Mouse (Mus musculus): Measurements from ENCODE around the gene Tmem220.
A peak's percentile ranks its signal among the peaks of the same experiment; 100 is the strongest.

The Tmem220 gene

DNA sequence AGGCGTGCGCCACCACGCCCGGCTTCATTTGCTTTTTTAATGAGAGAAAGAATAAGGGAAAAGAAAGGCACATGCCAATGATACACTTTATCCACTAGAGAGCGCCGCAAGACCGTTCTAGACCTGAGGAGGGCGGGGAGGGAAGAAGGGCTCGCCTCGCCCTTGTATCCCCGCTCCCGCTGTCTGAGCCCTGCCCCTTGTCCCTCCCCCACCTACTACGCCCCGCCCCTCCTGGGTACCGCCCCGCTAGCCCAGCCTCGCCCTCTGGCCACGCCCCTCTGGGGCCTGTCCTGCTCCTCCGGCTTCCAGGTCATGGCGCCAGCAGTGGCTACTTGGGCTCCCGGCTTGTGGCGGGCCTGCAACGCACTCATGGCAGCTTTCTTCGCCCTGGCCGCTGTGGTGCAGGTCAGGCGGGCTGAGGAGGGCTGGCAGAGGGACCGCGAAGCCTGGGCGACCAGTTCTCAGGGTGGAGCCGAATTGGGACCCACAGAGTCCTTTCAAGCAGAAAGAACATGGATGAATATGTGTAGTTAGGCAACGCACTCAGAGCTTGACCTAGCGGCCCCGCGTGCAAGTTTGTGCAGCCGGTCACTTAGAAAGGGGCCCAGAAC, at the start of gene Tmem220:
Gene Tmem220 (plus strand): TSS at position 288 of the 611 bp plus-strand sequence.
- peak; percentile 75 for DNase-seq (ENCODE audit: low read depth, low spot score)

GRCm38 (mm10) chr11:66975606-66976330, 49.2 kb upstream of the Tmem220 start:
- DNase-seq (ENCODE audit: low read depth, low spot score) = no peak

DNA sequence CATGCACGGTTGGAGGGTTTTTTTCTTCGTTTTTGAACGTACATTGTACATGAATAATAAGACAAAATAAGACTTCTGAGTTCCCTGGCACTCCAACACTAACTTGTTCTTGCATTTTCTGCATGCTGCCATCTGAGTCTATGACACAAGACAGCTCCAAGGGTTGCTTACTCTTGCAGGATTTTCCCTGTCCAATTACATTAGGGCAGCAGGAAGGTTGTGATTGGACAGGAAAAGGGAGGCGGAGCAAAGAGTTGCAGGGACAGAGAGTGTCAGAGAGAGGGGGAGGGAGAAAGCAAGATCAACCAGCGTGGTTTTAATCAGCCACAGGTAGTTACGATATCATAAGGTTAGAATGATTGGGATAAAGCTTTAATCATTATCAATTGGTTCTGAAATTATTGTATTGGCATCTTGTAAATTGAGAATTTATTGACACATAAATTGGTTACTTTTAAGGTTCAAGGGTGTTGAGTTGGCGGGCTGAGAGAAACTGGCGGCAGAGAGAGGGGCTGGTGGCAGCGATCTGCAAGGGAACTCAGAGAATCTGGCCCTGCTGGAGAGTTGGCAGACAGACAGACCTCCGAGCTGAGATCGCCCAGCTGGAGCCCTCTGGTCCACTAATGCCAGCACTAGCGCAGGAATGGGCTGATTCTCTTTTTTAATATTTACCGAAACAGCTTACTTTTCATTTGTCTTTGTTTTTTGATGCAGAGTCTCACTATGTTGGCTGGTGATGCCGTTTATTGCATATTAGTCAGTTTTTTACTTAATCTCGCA, 43.4 kb upstream of the Tmem220 start:
- no peak for DNase-seq (ENCODE audit: low read depth, low spot score)

GRCm38 (mm10) chr11:66982794-66983193, 42.2 kb upstream of the Tmem220 start:
- no peak for DNase-seq (ENCODE audit: low read depth, low spot score)

DNA sequence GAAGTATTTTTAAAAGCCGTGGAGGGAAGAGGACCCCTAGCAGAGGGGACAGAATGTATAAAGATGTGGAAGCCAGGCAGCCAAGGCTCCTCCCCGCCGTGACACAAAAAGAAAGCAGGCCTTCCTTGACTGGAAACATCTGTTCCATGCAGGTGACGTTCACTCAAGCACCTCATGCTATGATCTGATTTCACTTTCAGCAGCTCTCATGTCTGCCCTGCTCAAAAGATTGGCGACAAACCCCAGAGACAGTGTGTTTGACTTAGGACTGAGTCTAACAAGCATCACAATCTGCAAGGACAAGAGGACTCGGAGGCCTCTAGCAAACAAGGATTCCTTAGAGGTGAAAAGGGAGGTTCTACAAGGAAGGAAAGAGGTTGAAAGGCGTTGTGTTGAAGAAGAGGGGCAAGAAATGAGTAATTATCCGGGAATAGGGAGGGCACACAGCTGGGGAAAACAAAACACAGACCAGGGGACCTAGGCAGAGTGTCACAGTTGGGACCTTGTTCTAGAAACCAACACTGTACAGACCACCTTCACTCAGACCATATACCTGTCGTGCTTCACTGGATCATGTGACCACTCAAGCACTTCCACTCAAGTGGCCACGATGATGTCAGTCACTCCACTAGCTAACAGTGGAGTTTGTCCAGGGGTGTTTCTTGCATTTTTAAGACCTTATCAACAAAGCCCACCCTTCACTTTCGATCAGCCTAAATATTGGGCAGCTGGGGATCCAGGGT, 41.4 kb upstream of the Tmem220 start:
- DNase-seq (ENCODE audit: low read depth, low spot score) = no peak

GRCm38 (mm10) chr11:66984165-66985135, 40.5 kb upstream of the Tmem220 start:
- peak; percentile 56 for DNase-seq (ENCODE audit: low read depth, low spot score)

GRCm38 (mm10) chr11:66985136-66985702, 39.7 kb upstream of the Tmem220 start:
- no peak for DNase-seq (ENCODE audit: low read depth, low spot score)

- no peak for DNase-seq (ENCODE audit: low read depth, low spot score)
These were observed 32.8 kb upstream of the Tmem220 start for GRCm38 (mm10) chr11:66992150-66992549.

DNA sequence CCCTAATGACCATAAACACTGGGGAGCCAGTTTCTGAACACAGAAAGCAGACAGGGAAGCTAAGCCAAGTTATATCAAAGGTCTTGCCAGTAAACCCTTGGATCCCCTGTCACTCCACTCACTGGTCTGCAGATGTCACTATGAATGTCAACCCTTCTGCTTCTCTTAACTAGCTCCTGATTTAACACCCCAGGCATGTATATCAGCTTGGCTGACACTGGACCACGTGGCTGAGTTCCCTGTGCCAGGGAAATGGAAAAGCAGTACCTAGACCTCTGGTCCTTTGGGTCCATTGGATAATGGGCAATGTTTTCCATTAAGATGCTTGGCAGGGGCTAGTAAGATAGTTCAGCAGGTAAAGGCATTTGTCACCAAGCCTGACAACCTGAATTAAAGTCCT, 31.3 kb upstream of the Tmem220 start:
- DNase-seq (ENCODE audit: low read depth, low spot score) = no peak

DNA sequence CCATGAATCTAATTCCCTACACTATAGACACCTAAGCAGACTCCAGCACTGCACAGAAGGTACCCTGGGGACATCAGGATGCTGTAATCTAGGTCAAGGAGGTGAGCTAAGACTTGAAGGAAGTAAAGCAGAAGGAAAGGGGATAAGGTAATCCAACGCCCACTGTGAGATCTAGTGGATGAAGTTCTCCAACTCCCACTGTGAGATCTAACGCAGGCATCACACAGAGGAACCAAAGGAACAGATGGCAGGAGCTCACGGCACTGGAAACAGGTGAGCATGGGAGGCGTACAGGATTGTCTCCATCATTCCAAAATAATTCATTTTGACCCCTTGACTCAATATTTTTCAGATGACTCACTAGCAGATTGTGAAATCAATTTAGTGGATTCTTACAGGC, 28.5 kb upstream of the Tmem220 start:
- no peak for DNase-seq (ENCODE audit: low read depth, low spot score)

DNA sequence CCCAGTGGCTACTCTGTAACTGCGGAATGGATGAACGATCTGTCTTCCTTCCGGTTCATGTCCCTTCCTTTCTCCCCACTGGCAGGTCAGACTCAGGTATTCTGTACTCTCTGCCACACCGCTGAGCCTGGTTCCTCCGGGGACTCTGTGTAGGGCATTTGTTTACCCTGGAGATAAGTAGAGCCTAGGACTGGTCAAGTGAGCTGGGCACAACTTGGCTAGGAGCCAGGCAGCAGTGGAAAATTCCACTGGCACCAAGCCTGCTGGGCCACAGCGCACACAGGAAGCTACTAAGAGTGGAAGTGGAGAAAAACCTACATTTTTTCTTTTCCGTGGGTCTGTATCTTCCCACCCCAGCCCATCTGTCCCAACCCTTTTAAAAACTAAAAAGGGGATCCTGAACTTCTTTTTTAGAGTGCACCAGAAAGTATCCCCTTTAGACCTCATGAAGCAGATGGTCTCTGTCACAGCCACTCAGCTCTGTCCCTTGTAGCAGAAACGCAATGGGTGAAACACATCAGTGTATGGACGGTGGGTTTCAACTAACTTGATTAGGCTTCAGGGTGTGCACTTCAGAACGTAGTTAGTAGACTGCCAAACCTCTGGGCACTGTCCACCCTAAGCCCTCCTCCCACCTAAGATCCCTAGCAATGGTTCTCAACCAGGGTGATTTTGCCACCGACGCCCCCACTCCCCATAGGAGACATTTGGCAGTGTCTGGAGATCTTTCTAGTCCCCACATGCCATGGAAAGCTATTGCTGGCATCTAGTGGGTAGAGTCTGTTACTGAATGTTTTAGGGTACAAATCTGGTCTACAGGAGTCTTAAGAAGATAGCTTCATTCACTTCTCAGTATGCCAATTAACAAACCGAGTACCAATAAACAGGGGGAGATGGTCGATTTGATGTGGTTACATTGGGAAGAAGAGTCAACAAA, 26.2 kb upstream of the Tmem220 start:
- DNase-seq (ENCODE audit: low read depth, low spot score) = no peak

DNA sequence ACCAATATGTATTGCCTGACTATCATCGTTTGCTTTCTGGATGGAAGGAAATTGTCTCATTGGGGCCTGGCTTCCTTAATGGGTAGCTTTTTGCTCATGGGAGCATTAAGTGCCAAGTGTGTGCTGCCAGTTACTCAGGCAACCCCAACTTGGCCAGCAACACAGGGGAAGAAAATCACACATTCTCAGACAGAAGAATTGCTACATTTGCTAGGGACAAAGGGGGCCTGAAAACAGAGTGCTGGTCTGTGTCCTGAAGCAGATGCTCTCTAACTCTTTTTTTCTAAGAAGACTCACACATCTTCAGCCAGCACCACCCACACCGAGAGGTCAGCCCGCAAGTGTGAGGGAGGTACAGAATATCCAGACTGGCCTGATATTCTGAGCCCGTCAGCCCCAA, 24.3 kb upstream of the Tmem220 start:
- DNase-seq (ENCODE audit: low read depth, low spot score) = no peak

GRCm38 (mm10) chr11:67001717-67002116, 23.2 kb upstream of the Tmem220 start:
- DNase-seq (ENCODE audit: low read depth, low spot score) = no peak

DNA sequence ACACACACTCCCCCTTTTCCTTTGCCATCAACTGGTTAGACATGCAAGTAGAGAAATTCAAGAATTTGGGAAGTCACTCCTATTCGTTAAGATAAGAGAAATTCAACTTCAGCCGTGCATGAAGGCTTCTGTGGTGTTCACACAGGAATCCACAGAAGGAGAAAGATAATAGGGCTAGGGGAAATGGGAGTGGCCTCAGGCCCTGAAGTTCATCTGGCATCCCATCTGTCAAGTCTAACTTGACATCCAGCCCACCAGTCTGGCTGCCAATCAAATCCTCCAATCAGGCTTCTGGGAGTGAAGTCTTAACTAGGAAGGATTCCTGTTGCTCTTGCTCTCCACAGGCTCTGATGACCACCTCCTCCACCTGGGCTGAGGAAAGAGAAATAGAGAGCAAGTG, 22.0 kb upstream of the Tmem220 start:
- DNase-seq (ENCODE audit: low read depth, low spot score) = no peak

DNA sequence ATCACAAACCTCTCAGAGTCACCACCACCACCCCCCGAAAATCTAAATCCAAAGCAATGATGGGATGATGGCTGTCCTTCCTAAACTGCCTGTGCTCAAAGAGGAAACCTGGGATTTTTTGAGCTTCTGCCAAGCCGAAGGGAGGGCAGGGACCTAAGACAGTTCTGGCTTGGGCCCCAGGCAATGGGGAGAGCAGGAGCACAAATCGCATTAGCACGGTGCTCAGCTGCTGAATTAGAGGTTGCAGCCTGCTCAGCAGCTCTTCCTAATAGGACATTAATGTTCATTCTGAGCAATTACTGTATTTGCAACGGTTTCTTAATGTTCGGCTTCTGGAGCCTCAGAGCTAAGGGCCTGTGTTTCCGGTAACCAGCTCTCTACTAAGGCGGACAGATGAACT, 17.0 kb upstream of the Tmem220 start:
- DNase-seq (ENCODE audit: low read depth, low spot score) = no peak

GRCm38 (mm10) chr11:67008528-67008927, 16.4 kb upstream of the Tmem220 start:
- no peak for DNase-seq (ENCODE audit: low read depth, low spot score)

- DNase-seq (ENCODE audit: low read depth, low spot score) = no peak
These were observed 14.5 kb upstream of the Tmem220 start for GRCm38 (mm10) chr11:67010430-67010829.

DNA sequence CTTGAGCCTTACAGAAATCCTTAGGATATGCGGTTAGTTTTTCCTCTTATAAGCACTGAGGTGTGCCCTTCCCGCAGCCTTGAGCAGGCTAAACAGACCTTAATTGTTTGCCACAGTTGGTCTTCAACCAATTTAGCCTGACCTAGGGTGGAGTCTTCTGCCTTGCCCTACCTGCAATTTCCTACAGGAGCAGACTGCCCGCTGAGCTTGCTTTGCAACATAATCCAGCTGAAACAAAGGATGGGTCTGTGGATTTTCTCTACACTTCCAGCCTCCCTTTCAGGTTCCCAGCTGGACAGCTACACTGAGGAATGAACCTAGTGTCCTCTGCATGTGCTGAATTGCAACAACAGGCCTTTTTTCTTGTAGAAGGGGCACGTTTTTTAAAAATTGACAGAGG, 13.3 kb upstream of the Tmem220 start:
- no peak for DNase-seq (ENCODE audit: low read depth, low spot score)
